Mouse (Mus musculus): ENCODE measurements around the gene Smarca4.

- TF ChIP-seq EP300 (IDR thresholded peaks at IDR 0.05; ENCODE audit: low read depth), result no peak
- no peak for TF ChIP-seq CTCF (IDR thresholded peaks at IDR 0.05; ENCODE audit: low read depth)
Observed at GRCm38 (mm10) chr9:21724147-21724536, 108.2 kb downstream of the Smarca4 start.
